Mouse (Mus musculus): ENCODE measurements around the gene Milr1.
"Not testable (repeated sequence)": the region's sequence is repeated elsewhere in the genome, so short reads cannot be mapped to it uniquely, and the experiment has no call there.

Milr1 gene

GRCm38 (mm10) chr11:106778132-106778531 is 27.1 kb downstream of the Milr1 start:
- DNase-seq, result no peak

DNA sequence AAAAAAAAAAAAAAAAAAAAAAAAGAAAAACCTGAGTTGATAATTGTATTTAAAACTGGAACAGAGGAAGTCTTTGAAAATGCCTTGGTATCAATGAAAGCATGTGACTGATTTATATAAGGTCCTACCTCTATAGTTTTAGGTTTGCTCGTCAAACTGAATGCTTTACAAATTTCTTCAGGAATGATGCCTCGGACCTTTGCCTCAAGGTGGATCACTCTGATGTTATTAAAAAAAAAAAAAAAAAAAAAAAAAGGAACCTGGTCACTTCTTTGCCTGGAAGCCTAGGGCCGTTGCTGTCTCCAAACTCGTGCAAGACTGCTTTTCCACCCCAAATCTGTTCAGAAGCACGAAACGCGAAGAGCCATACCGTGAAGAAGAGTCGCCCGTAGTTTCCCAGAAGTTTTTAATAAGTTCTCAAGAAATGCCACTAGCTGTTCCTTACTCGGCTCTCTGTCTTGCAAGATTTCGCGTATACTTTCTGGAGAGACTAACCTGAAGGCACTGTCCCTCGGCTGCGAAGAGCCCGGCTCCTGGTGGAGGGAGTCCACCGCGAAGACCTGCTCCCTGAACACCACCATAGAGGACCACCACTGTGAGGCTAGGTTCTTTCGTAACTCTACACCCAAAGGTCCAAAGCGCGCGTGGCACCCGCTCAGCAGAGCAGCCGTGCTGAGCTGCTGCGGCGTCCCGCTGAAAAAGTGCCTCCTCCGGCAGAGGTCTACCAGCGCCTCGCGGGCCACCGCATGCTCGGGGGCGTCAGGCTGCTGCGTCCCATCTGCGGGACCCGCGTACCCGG is 27.8 kb downstream of the Milr1 start:
- no peak for DNase-seq

- peak; percentile 94 for DNase-seq
These were observed 28.5 kb downstream of the Milr1 start, which contains the start of gene Polg2 for GRCm38 (mm10) chr11:106779388-106780088. Gene Polg2, minus strand, starts transcription at chr11:106779537.

- no peak for DNase-seq
These were observed 29.0 kb downstream of the Milr1 start for GRCm38 (mm10) chr11:106780089-106780425.

GRCm38 (mm10) chr11:106780590-106781220 is 29.7 kb downstream of the Milr1 start:
- DNase-seq, result no peak

DNA sequence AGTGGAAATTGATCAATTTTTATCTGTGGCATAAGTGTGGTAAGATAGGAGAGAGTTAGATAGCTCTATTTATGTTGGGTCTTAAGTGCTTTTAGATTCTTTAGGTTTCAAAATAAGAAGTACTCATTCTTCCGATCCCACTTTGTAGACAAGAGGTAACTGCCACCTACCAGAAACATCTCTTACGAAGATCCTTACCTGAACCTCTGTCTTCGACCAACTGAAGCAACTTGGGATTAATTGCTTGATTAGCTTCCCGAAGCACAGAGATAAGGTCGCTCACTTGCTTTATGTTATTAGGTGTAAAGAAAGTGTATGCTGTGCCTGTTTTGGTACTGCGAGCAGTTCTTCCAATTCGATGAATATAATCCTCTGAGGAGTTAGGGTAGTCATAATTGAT is 31.2 kb downstream of the Milr1 start:
- DNase-seq, result not testable (repeated sequence)

GRCm38 (mm10) chr11:106782841-106783764 is 32.1 kb downstream of the Milr1 start:
- no peak for DNase-seq

DNA sequence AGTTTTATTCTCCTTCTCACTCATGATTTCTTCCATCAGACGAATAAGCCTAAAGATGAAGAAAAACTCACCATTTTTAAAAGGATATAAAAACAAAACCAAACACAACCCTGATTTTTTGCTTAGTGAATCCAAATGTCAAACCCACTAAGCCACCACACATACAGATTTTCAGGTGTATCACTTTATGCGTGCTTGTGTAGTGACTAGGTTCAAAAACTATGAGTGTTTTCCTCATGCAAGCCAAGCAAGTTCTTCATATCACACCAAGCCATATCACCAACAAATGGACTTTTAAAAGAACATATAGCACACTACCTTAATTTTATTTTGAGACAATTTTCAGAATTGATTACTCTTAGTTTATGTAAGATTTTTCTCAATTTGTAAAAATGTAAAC is 33.5 kb downstream of the Milr1 start:
- no peak for DNase-seq

GRCm38 (mm10) chr11:106785043-106785442 is 34.0 kb downstream of the Milr1 start:
- DNase-seq, result no peak

- DNase-seq, result peak; percentile 87
These were observed 36.4 kb downstream of the Milr1 start for GRCm38 (mm10) chr11:106787131-106788025.

DNA sequence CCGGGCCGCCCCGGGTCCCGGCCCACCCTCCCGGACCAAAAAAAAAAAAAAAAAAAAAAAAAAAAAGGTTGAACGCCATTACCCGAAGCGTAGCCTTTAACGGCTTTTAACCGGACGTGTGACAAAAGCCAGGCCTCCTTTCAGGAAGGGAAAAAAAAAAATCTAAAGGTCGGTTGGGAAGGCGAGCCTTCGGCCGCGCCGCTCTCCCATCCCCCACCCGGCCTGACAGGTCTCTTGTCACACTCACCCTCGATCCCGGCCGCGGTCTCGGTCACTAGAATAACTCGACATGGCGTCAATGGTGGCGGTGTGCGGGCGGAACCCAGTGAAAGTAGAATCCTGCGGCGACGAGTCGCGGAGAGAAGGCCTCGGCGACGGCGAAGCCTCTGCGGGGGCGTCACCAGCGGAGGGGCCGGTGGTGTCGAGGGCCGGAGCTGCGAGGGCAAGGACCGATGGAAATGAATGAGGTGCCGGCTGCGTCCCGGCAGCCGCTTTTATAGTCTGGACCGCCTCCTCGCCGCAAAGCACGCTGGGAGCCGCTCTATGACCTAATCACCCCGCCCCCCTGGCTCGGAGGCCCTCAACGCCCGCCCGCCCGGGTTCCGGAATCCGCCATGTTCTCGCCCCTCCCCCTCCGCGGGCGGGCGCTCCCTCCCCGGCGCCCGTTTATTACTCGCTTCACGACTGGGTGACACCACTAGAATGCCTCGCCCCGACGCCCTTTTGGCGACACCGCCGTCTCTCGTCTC is 37.2 kb downstream of the Milr1 start:
- peak; percentile 97 for DNase-seq

DNA sequence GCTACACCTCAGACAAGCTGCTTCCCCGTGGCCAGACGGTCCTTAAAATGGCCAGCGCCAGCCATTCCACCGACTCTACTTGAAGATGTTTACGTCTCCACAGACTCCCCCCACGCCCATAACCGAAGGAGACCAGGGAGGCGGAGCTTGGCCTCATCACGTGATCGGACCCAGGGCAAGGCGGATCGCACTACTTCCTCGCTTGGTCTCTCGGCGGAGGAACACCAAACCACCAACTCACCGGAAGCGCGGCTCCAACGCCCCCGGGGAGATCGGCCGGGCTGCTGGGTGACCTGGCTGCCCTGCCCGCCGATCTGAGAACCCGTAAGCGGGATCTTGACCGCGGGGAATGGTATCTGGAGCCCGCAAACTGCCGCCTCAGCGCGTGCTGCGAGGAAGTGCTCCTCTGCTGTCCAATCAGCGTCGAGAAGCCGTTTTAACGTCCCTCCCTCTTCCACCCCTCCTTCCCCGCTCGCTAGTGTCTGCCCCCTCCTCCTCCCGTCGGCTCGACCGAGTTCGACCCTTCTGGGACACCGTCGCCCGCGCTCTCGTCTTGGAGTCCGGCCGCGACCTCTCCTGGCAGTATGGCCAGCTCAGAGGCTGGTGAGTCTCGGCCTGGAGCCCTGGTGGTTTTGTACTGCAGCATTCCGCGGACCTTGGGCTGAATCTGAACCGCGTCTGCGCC is 37.9 kb downstream of the Milr1 start, which contains the start of the genes Ddx5 and Cep95:
Gene Ddx5, minus strand, starts transcription at position 411 of the 685 bp plus-strand sequence.
Gene Cep95, plus strand, starts transcription at position 478 of the 685 bp plus-strand sequence.
- DNase-seq, result peak; percentile 98

- no peak for DNase-seq
These were observed 38.6 kb downstream of the Milr1 start for GRCm38 (mm10) chr11:106789649-106790048.

- no peak for DNase-seq
These were observed 42.8 kb downstream of the Milr1 start for GRCm38 (mm10) chr11:106793846-106794245.

- DNase-seq, result no peak
These were observed 44.7 kb downstream of the Milr1 start for GRCm38 (mm10) chr11:106795679-106796078.

DNA sequence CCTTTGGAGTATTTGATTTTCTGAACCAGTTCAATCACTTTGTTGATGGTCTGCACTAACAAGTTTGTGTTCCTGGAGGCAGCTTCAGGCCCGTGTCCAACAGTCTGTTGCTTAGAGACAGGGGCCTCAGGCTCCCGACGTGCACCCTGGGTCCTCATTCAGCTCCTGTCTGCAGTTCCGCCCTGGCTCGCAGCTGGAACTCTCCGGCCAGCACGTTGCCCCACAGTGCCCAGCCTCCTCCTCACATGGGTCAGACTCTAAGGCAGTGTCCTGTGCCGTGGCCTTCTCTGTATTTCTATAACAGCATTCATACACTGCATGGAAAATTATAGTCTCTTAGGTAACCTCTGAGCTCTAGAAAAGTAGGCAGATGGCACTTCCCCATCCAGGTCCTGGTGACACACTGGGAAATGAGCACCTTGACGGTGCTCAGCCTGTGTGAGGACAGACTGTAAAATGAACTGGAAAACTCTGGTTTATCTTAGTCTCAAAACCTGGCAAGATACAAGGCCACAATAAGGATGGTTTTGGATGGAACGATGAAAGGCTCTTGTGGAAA is 51.1 kb downstream of the Milr1 start:
- no peak for DNase-seq

- not testable (repeated sequence) for DNase-seq
These were observed 56.4 kb downstream of the Milr1 start for GRCm38 (mm10) chr11:106807442-106807841.

- no peak for DNase-seq
These were observed 61.5 kb downstream of the Milr1 start for GRCm38 (mm10) chr11:106812410-106813136.
